Mouse (Mus musculus) left cerebral cortex, adult 6 months (tissue): ENCODE measurements around the gene Pax8. TPM values are rescaled to one million over a fixed set of nuclear protein-coding genes. Genes with fewer than 3 reads are reported as not detected.

ENCODE experiments used
- long read RNA-seq, 2 experiments: library from polyadenylated mRNA; unstranded; transcript quantifications; one replicate each; pipeline ENCODE4 v2.0.0; 2019 to 2020
- polyA plus RNA-seq: library from polyadenylated mRNA; unstranded; fragments of <200 nt; fragmentation: Nextera tagmentation; gene quantifications from 2 replicates; pipeline ENCODE4 v1.2.3, GENCODE M21; 2021

The Pax8 gene
- polyA plus RNA-seq: not detected in 2 replicates
- long read RNA-seq, experiment 1: 0 reads
- long read RNA-seq, experiment 2: 0 reads

DNA sequence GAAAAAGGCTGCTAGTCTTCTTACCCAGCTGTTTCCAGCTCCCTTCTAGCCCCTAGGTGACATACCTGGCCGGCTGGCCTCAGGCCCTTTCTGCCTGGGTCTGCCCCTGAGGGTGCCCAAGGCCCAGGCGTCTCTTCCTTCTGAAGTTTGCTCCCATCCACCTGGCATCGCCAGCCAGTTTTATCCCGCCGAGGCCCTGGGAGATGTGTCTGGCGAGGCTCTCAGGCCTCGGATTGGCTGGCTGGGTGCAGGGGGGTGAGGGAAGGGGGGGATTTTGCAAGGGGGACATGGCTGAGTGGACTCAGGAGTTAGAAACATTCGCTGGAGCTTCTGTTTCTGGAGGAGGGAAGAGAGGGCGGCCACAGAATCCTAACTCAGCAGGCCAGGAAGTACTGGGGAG is at the start of gene Pax8:
Gene Pax8, minus strand, starts transcription at position 180 of the 400 bp plus-strand sequence.

Other genes with a start within 250 kb of the Pax8 start
- 0.18 TPM in 1 of 2 replicates, not detected in the other for gene Il1f5, start 198.6 kb downstream of the Pax8 start, polyA plus RNA-seq
- gene Il1f10, start 184.4 kb downstream of the Pax8 start, polyA plus RNA-seq: not detected in 2 replicates
- gene Il1rn, start 138.7 kb downstream of the Pax8 start, polyA plus RNA-seq: 0.05 TPM in 1 of 2 replicates, not detected in the other
- 0.34 and 0.38 TPM in 2 replicates for gene Psd4, start 108.0 kb downstream of the Pax8 start, polyA plus RNA-seq